Mouse (Mus musculus) MEL (cell line): ENCODE results near the gene Poldip3.

Experiments used
- CHD2 ChIP-seq: IDR thresholded peaks from 2 replicates; pipeline ENCODE4 v1.6.1; 2011; ENCODE audit warnings: low read length, improper control_type of control experiment
- CTCF ChIP-seq, 3 experiments: IDR thresholded peaks in 2 of 3; conservative IDR thresholded peaks in 1 of 3; 2 replicates each; pipeline ENCODE4 v1.5.1; 2011 to 2012; ENCODE audit warnings: low read length in 3 of 3, low read depth in 2 of 3, mild to moderate bottlenecking in 2 of 3, improper control_type of control experiment in 1 of 3, inconsistent platforms in 1 of 3, mixed read lengths in 1 of 3, moderate library complexity in 1 of 3; ENCODE audit not compliant: control insufficient read depth in 1 of 3, insufficient read depth in 1 of 3, poor library complexity in 1 of 3, severe bottlenecking in 1 of 3
- ELF1 ChIP-seq: IDR thresholded peaks from 2 replicates; pipeline ENCODE4 v1.6.1; 2014; ENCODE audit warnings: low read depth, mild to moderate bottlenecking, inconsistent platforms, low read length, improper control_type of control experiment, moderate library complexity
- GATA1 ChIP-seq: IDR thresholded peaks from 2 replicates; pipeline ENCODE4 v1.6.1; 2011; ENCODE audit warnings: low read depth, low read length, improper control_type of control experiment
- HCFC1 ChIP-seq: IDR thresholded peaks from 2 replicates; pipeline ENCODE4 v1.6.1; 2012; ENCODE audit warnings: low read depth, mild to moderate bottlenecking, inconsistent platforms, low read length, improper control_type of control experiment, moderate library complexity
- JUND ChIP-seq: IDR thresholded peaks from 2 replicates; pipeline ENCODE4 v1.6.1; 2011; ENCODE audit warnings: low read depth, mild to moderate bottlenecking, improper control_type of control experiment, low read length
- MAZ ChIP-seq: IDR thresholded peaks from 2 replicates; pipeline ENCODE4 v1.6.1; 2012; ENCODE audit warnings: low read depth, mild to moderate bottlenecking, inconsistent platforms, low read length, improper control_type of control experiment
- POLR2A ChIP-seq, 2 experiments: IDR thresholded peaks; 2 replicates each; pipeline ENCODE4 v1.6.1; 2011 to 2012; ENCODE audit warnings: low read length in 2 of 2, mild to moderate bottlenecking in 2 of 2, control low read depth in 1 of 2, improper control_type of control experiment in 1 of 2, low read depth in 1 of 2, moderate library complexity in 1 of 2; ENCODE audit not compliant: control insufficient read depth in 1 of 2, insufficient read depth in 1 of 2, poor library complexity in 1 of 2
- ZC3H11A ChIP-seq: IDR thresholded peaks from 2 replicates; pipeline ENCODE4 v1.6.1; 2012; ENCODE audit warnings: low read depth, mild to moderate bottlenecking, inconsistent platforms, low read length, improper control_type of control experiment
- ZMIZ1 ChIP-seq: IDR thresholded peaks from 2 replicates; pipeline ENCODE4 v1.6.1; 2012; ENCODE audit warnings: low read depth, mild to moderate bottlenecking, inconsistent platforms, low read length, improper control_type of control experiment, moderate library complexity

GRCm38 (mm10) chr15:83162001-83162400, 12.8 kb upstream of the Poldip3 start:
- TF ChIP-seq CTCF (IDR thresholded peaks at IDR 0.05 in 2 of 3, conservative IDR thresholded peaks at IDR 0.05 in 1 of 3; ENCODE audit: control insufficient read depth in 1 of 3, insufficient read depth in 1 of 3, low read depth in 2 of 3, low read length in 3 of 3, poor library complexity in 1 of 3, severe bottlenecking in 1 of 3) (no peak), ZMIZ1 (no peak), POLR2A (IDR thresholded peaks at IDR 0.05; ENCODE audit: control insufficient read depth in 1 of 2, insufficient read depth in 1 of 2, low read depth in 1 of 2, low read length in 2 of 2, poor library complexity in 1 of 2) (no peak), GATA1 (no peak), HCFC1 (no peak), JUND (no peak), ELF1 (no peak), ZC3H11A (no peak), CHD2 (no peak), MAZ (no peak)
